Mouse (Mus musculus) gastrocnemius, adult 8-10 months (tissue): ENCODE data around the gene Agap2. TPM values are rescaled to one million over a fixed set of nuclear protein-coding genes. Genes with fewer than 3 reads are reported as not detected.

ENCODE experiments used
- DNase-seq, 2 experiments: peaks; one replicate each; pipeline ENCODE4 v3.0.0; 2022; ENCODE audit warnings: low spot score in 2 of 2
- total RNA-seq, 4 experiments: library from RNA; stranded (reverse); gene quantifications; 2 replicates each; pipeline ENCODE4 v1.2.4; 2022

Gene Agap2
- total RNA-seq, 4 experiments from 2014 or later: 0.60 to 1.7 (median 1.0) TPM

- DNase-seq: no peak
Observed at GRCm38 (mm10) chr10:127075651-127076050, 567 bp downstream of the Agap2 start.

GRCm38 (mm10) chr10:127076082-127076481 lies 998 bp downstream of the Agap2 start:
- no peak for DNase-seq

GRCm38 (mm10) chr10:127077515-127077914 lies 2.4 kb downstream of the Agap2 start:
- DNase-seq: no peak

- DNase-seq: no peak
Observed at GRCm38 (mm10) chr10:127078001-127078676, 3.1 kb downstream of the Agap2 start.

- no peak for DNase-seq
Observed at GRCm38 (mm10) chr10:127078677-127079575, 3.8 kb downstream of the Agap2 start.

GRCm38 (mm10) chr10:127079665-127080391 lies 4.7 kb downstream of the Agap2 start:
- no peak for DNase-seq

GRCm38 (mm10) chr10:127080901-127081780 lies 6.1 kb downstream of the Agap2 start:
- DNase-seq: no peak

GRCm38 (mm10) chr10:127081996-127082620 lies 7.0 kb downstream of the Agap2 start:
- no peak for DNase-seq

GRCm38 (mm10) chr10:127083292-127083914 lies 8.3 kb downstream of the Agap2 start:
- DNase-seq: no peak

GRCm38 (mm10) chr10:127083915-127084306 lies 8.8 kb downstream of the Agap2 start:
- no peak for DNase-seq

- DNase-seq: no peak
Observed at GRCm38 (mm10) chr10:127085052-127085451, 10.0 kb downstream of the Agap2 start.

- DNase-seq: no peak
Observed at GRCm38 (mm10) chr10:127085633-127086032, 10.5 kb downstream of the Agap2 start.

- no peak for DNase-seq
Observed at GRCm38 (mm10) chr10:127090560-127091411, 15.7 kb downstream of the Agap2 start.

- DNase-seq: no peak
Observed at GRCm38 (mm10) chr10:127091507-127092396, 16.7 kb downstream of the Agap2 start.

GRCm38 (mm10) chr10:127092742-127093141 lies 17.7 kb downstream of the Agap2 start:
- no peak for DNase-seq

- no peak for DNase-seq
Observed at GRCm38 (mm10) chr10:127094382-127094802, 19.3 kb downstream of the Agap2 start.

GRCm38 (mm10) chr10:127098514-127098913 lies 23.4 kb downstream of the Agap2 start:
- DNase-seq: no peak

- DNase-seq: no peak
Observed at GRCm38 (mm10) chr10:127099191-127099590, 24.1 kb downstream of the Agap2 start.
